Mouse (Mus musculus) intestine, postnatal 0 days (tissue): ENCODE results near the gene Pld3. TPM values are rescaled to one million over a fixed set of nuclear protein-coding genes. Genes with fewer than 3 reads are reported as not detected.
A peak's percentile ranks its signal among the peaks of the same experiment; 100 is the strongest.

ENCODE experiments used
- ATAC-seq: fragments of 200-750 bp; cut with Nextera tagmentation; 2 replicates; pipeline ENCODE4 v1.8.0; 2017; ENCODE audit warnings: mild to moderate bottlenecking, moderate TSS enrichment, moderate library complexity
- H3K27ac ChIP-seq: fragments of 300-500 bp; sonication (generic); 2 replicates; pipeline ENCODE4 v1.5.1; 2014; ENCODE audit warnings: mild to moderate bottlenecking, low read depth, low read length, moderate library complexity
- H3K27me3 ChIP-seq: fragments of 300-500 bp; sonication (generic); replicated peaks from 2 replicates; pipeline ENCODE4 v1.6.1; 2014; ENCODE audit warnings: low read length, mixed read lengths; ENCODE audit not compliant: control insufficient read depth, insufficient read depth
- H3K36me3 ChIP-seq: fragments of 300-500 bp; sonication (generic); 2 replicates; pipeline ENCODE4 v1.6.1; 2014; ENCODE audit warnings: mild to moderate bottlenecking, moderate library complexity; ENCODE audit not compliant: control insufficient read depth, insufficient read depth
- H3K4me1 ChIP-seq: fragments of 300-500 bp; sonication (generic); replicated peaks from 2 replicates; pipeline ENCODE4 v1.6.1; 2014; ENCODE audit warnings: antibody characterized with exemption, low read length, mixed read lengths; ENCODE audit not compliant: control insufficient read depth, insufficient read depth
- H3K4me2 ChIP-seq: fragments of 300-500 bp; sonication (generic); replicated peaks from 2 replicates; pipeline ENCODE4 v1.6.1; 2014; ENCODE audit warnings: low read depth, mild to moderate bottlenecking, moderate library complexity
- H3K4me3 ChIP-seq: fragments of 300-500 bp; sonication (generic); 2 replicates; pipeline ENCODE4 v1.5.1; 2014; ENCODE audit warnings: low read depth, low read length
- H3K9ac ChIP-seq: fragments of 300-500 bp; sonication (generic); 2 replicates; pipeline ENCODE4 v1.6.1; 2014; ENCODE audit warnings: mild to moderate bottlenecking, low read depth, low read length
- H3K9me3 ChIP-seq: fragments of 300-500 bp; sonication (generic); 2 replicates; pipeline ENCODE4 v1.6.1; 2016; ENCODE audit warnings: mixed run types; ENCODE audit not compliant: control insufficient read depth
- CTCF ChIP-seq: sonication (generic); IDR thresholded peaks from 2 replicates; pipeline ENCODE4 v1.5.1; 2016; ENCODE audit warnings: low read depth, mild to moderate bottlenecking, control low read depth, antibody characterized with exemption, moderate library complexity
- WGBS: fragments of 180-500 bp; shearing (Covaris S2); extraction: QIAGEN DNeasy Blood & Tissue Kit; methylation state at CpG from one replicate; pipeline ENCODE4 v1.1.7; 2014; 5-methylcytosine and 5-hydroxymethylcytosine counted together
- polyA plus RNA-seq: library from polyadenylated mRNA; unstranded; fragments of >200 nt; fragmentation: Nextera tagmentation; extraction: Ambion mirVana; gene quantifications from 2 replicates; pipeline ENCODE4 v1.2.1, GENCODE M21; 2015

Gene Pld3
- polyA plus RNA-seq, 1 experiment from 2014 or later, result 48.7 TPM

DNA sequence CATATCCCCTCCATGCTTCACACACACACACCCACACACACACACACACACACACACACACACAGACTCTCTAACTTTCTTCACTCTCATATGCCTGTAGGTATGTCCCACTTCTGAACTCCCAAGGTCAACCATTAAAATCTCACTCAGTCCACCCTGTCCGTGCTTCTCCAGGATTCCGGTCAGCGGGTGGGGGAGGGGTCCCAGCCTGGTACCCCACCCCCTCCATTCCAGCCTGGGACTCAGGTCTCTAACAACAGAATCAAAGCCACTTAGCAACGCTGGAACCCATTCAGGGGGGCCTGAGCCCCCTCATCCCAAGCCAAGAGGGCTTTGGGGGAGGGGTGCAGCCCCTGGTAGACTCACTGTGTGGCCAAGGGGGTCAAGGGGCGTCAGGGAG lies 30.1 kb downstream of the Pld3 start, which contains the start of gene Hipk4:
TSS of gene Hipk4 (plus strand) at position 301 of the 400 bp plus-strand sequence.
- ATAC-seq, result no peak

DNA sequence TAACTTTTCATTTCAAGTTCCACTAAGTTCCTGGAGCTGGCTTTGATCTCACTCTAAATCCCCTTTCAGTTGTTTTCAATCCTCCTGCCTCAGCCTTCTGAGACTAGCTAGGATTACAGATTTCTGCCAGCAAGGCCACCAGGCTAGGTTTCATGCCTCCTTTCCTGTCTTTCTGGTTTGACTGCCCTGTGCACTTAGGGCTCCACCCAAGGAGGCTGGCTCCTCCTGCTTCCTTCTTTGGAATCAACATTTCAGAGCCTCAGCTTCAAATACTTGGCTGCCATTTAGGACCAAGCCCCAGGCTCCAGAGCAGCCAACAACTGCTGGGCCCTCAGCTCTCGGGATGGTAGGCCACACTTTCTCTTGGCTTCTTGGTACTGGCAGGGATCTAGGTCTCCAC lies 32.4 kb downstream of the Pld3 start:
- Histone ChIP-seq H3K27ac (no peak overlapping the region), H3K36me3 (0 out of 2 replicates have a peak, but pooled peaks cover 6% of the 10 kb centered on the region)
- ATAC-seq, result no peak

More for the DNA sequence above, 30.1 kb downstream of the Pld3 start, which contains the start of gene Hipk4:
- Histone ChIP-seq H3K4me1 (no peaks in the 10 kb centered on the region), H3K9me3 (no peaks in the 10 kb centered on the region), H3K9ac (no peak within 1 kb of the TSS), H3K36me3 (0 out of 2 replicates have a peak, but pooled peaks cover 6% of the 10 kb centered on the region), H3K4me2 (no peak within 1 kb of the TSS), H3K27ac (no peak within 1 kb of the TSS), H3K27me3 (no peaks in the 10 kb centered on the region), H3K4me3 (no peak within 1 kb of the TSS)
- no peak for TF ChIP-seq CTCF
- 54% methylated on average over 5 of the region's 5 CpGs for WGBS

DNA sequence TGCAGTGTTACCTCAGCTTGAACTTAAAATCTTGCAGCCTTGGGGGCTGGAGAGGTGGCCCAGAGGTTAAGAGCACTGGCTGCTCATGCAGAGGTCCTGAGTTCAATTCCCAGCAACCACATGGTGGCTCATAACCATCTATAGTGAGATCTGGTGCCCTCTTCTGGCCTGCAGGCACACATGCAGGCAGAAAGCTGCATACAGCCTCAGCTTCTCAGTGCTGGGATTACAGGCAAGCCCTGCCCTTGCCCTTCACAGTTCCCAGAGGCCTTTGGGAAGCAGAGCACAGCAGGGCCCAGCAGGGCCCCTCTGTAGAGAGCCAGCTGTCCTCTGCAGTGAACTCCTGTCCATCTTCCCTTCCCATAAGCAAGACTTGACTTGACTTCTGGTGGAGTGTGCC lies 32.9 kb downstream of the Pld3 start:
- Histone ChIP-seq H3K9ac (no peak overlapping the region), H3K4me2 (no peak overlapping the region), H3K27ac (no peak overlapping the region), H3K4me3 (no peak overlapping the region), H3K27me3 (no peaks in the 10 kb centered on the region), H3K36me3 (0 out of 2 replicates have a peak, but pooled peaks cover 6% of the 10 kb centered on the region), H3K9me3 (no peaks in the 10 kb centered on the region), H3K4me1 (no peaks in the 10 kb centered on the region)
- peak; percentile 30; the same call in 1 of the 2 replicates for TF ChIP-seq CTCF
- no peak for ATAC-seq

More for the DNA sequence above, 32.4 kb downstream of the Pld3 start:
- Histone ChIP-seq H3K9ac (no peak overlapping the region), H3K4me3 (no peak overlapping the region), H3K4me1 (no peaks in the 10 kb centered on the region), H3K9me3 (no peaks in the 10 kb centered on the region), H3K27me3 (no peaks in the 10 kb centered on the region), H3K4me2 (no peak overlapping the region)
- no peak for TF ChIP-seq CTCF
- 61% methylated on average over 1 of the region's 1 CpGs for WGBS

DNA sequence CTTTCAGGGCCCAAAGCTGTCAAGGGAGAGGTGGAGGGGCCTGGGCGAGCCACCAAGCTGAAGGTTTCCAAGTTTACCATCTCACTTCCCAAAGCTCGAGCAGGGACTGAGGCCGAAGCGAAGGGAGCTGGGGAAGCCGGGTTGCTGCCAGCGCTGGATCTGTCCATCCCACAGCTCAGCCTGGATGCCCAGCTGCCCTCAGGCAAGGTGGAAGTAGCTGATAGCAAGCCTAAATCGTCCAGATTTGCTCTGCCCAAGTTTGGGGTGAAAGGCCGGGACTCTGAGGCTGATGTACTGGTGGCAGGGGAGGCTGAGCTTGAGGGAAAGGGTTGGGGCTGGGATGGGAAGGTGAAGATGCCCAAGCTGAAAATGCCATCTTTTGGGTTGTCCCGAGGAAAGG lies 34.7 kb downstream of the Pld3 start:
- H3K4me2 ChIP-seq, result no peak overlapping the region
- 83% methylated on average over 9 of the region's 9 CpGs for WGBS
- H3K9ac ChIP-seq, result no peak overlapping the region
- H3K4me3 ChIP-seq, result no peak overlapping the region
- no peaks in the 10 kb centered on the region for H3K27me3 ChIP-seq
- H3K36me3 ChIP-seq, result 0 out of 2 replicates have a peak, but pooled peaks cover 6% of the 10 kb centered on the region
- no peaks in the 10 kb centered on the region for H3K9me3 ChIP-seq
- H3K27ac ChIP-seq, result no peak overlapping the region
- ATAC-seq, result no peak
- no peak for TF ChIP-seq CTCF
- H3K4me1 ChIP-seq, result no peaks in the 10 kb centered on the region

DNA sequence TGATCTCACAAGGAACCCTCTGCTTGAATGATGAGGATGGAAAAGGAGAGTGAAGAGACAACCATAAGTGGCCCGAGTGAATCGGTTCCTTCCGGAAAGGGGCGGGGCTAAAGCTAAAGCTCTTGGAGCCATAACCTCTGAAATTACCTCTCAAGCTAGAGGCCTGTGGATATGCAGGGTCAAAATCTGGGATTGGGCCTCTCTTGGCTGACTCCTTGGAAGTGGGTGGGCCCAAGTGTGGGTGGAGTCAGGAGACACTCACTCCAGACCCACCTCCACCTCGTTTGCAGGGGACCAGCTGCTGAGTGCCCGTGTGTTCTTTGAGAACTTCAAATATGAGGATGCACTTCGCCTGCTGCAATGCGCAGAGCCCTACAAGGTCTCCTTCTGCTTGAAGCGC lies 38.1 kb downstream of the Pld3 start:
- no peak for TF ChIP-seq CTCF
- WGBS, result 71% methylated on average over 9 of the region's 9 CpGs
- ATAC-seq, result no peak

DNA sequence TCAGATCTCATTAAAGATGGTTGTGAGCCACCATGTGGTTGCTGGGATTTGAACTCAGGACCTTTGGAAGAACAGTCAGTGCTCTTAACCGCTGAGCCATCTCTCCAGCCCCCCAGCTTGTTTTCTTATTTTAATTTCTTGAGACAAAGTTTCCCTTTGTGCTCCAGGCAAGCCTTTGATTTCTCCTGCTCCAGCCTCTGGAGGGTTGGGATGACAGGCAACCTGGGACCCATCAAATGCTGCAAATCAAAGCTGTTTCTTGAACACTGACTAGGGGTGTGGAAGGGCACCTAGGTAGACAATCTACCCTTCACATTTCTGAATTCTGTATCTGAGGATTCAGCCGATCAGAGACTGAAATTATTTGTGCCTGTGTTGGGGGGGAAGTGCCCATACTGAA lies 42.2 kb downstream of the Pld3 start:
- no peaks in the 10 kb centered on the region for H3K27me3 ChIP-seq
- H3K9me3 ChIP-seq, result no peaks in the 10 kb centered on the region
- H3K36me3 ChIP-seq, result no peaks in the 10 kb centered on the region
- no peaks in the 10 kb centered on the region for H3K4me1 ChIP-seq
- H3K4me3 ChIP-seq, result no peak overlapping the region
- WGBS, result 95% methylated on average over 2 of the region's 2 CpGs
- TF ChIP-seq CTCF, result no peak
- H3K27ac ChIP-seq, result no peak overlapping the region
- no peak for ATAC-seq
- H3K9ac ChIP-seq, result no peak overlapping the region
- no peak overlapping the region for H3K4me2 ChIP-seq

More for the DNA sequence above, 38.1 kb downstream of the Pld3 start:
- Histone ChIP-seq H3K36me3 (0 out of 2 replicates have a peak, but pooled peaks cover 3% of the 10 kb centered on the region), H3K9me3 (no peaks in the 10 kb centered on the region), H3K4me1 (no peaks in the 10 kb centered on the region), H3K4me3 (no peak overlapping the region), H3K9ac (no peak overlapping the region), H3K27ac (no peak overlapping the region), H3K4me2 (no peak overlapping the region), H3K27me3 (no peaks in the 10 kb centered on the region)

DNA sequence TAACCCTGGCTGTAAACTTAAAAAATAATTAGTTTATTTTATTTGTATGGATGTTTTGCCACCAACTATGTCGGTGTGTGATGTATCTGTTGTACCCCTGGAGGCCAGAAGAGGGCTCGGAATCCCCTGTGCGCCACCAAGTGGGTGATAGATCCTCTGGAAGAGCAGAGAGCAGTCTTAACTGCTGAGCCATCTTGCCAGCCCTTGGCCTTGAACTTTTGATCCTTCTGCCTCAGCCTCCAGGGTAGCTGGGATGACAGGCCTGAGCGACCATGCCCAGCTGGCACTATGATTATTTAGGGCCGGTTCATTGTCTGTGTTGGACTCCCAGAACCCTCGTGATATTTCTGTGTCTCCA lies 44.4 kb downstream of the Pld3 start:
- H3K9ac ChIP-seq, result peak overlapping the region; percentile 48
- TF ChIP-seq CTCF, result peak; percentile 88

More for the DNA sequence above, 44.4 kb downstream of the Pld3 start:
- H3K4me3 ChIP-seq, result peak overlapping the region; percentile 62
- H3K27ac ChIP-seq, result peak overlapping the region; percentile 98
- no peaks in the 10 kb centered on the region for H3K36me3 ChIP-seq
- H3K4me1 ChIP-seq, result no peaks in the 10 kb centered on the region
- WGBS, result 14% methylated on average over 6 of the region's 6 CpGs
- H3K27me3 ChIP-seq, result no peaks in the 10 kb centered on the region
- peak; percentile 72 for ATAC-seq
- peak overlapping the region; percentile 89 for H3K4me2 ChIP-seq
- H3K9me3 ChIP-seq, result no peaks in the 10 kb centered on the region
